Mouse (Mus musculus): ENCODE measurements around the gene Zfp874a.
"Not testable (repeated sequence)": the region's sequence is repeated elsewhere in the genome, so short reads cannot be mapped to it uniquely, and the experiment has no call there.

DNA sequence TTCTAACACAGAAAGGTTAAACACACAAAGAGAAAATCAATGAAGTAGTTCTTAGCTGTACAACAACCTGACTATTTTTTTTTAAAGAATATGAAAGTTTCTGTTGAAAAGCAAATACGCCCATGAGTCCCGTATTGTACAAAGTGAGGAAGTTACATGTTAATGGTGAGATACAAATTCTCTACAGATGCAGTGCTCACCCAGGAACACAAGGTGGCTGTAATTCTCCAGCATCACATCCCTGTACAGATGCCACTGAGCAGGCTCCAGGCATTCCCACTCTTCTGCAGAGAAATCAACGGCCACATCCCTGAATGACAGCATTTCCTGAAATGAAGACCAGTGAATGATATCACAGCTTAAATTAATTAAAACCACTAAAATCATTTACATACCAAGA, 37.8 kb downstream of the Zfp874a start:
- not testable (repeated sequence) for TF ChIP-seq CTCF (IDR thresholded peaks at IDR 0.05; ENCODE audit: extremely low read depth, insufficient read length, insufficient replicate concordance, low read depth, low read length); POLR2A (IDR thresholded peaks at IDR 0.05; ENCODE audit: low read depth, low read length)

Measured in small intestine, adult 2 months (tissue).